Mouse (Mus musculus): ENCODE data around the gene Trip11. TPM values are rescaled to one million over a fixed set of nuclear protein-coding genes. Genes with fewer than 3 reads are reported as not detected.

Gene Trip11
- total RNA-seq, 2 experiments from 2014 or later: 35.9 to 36.7 TPM

DNA sequence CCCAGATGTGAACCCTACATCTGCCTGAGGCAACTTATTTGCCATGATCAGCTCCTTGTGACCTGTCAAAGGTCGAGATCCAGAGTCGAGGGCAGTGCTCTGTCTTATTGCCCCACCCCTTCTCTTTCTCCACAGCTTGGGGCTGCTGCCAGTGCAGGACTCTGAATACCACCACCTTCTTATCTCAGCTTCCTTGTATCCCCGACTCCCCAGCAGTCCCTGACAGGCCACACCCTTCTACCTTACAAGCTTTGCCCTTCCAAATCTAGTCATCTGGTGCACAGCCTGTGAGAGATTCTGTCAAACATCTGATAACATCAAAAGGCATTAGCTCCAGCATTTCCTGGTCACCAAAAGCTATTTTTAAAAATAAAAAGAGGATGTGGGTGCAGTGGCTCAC is 91.5 kb downstream of the Trip11 start:
- no peak for DNase-seq

GRCm38 (mm10) chr12:101819570-101819969 is 93.5 kb downstream of the Trip11 start:
- DNase-seq: no peak

DNA sequence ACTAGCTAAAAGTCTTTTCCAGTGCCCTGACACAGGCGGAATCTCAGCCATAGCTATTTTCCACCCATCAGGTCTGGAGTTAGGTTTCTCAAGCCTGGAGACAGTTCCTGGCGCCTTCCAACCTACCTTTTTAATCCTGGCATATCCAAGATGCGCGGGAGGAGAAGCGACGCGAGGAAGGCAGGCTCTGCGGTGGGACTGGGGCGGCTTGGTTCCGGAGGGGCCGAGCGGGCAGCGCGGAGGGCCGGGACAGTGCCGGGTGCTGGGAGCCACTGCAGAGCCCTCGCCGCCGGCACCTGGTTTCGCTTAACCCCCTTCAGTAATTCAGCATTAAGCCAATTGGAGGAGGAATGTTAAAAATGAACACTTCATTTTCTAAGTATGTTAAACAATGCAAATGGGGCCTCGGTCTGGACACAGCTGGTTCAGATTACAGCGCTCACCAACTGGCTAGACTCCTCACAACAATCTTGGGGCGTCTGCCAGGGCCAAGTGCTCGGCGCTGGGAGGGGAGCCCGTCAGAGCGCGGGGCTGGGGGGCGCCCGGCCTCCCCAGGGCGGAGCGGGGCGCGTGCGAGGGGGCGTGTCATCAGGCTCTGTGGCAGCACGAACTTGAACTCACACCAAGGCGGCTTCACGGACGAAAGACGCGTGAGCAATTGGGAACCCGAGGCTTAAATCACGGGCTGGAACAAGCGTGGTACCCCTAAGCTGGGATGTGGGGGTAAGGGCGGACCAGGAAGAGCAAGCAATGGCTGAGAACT is 94.3 kb downstream of the Trip11 start, which contains the start of gene Fbln5:
Gene Fbln5 (minus strand): TSS at position 448 of the 763 bp plus-strand sequence.
- DNase-seq: peak; percentile 77 to 78

DNA sequence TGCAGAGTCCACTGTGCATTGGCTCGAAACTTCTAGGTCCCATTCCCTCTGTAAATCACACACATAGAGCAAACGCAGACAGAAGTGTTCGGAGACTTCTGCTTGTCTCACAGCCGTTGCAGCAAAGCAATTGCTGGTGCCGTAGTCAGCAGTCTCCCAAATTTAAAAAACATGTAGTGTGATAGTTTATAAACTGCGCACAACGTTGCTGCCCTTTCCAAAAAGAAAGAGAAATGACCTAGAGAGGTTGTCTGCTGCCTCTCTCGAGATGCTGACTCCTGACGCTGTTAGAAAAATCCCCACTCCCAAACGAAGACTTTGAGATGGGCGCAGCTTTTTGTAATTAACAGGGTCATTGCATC is 94.8 kb downstream of the Trip11 start:
- no peak for DNase-seq

GRCm38 (mm10) chr12:101816810-101817209 is 96.3 kb downstream of the Trip11 start:
- no peak for DNase-seq

DNA sequence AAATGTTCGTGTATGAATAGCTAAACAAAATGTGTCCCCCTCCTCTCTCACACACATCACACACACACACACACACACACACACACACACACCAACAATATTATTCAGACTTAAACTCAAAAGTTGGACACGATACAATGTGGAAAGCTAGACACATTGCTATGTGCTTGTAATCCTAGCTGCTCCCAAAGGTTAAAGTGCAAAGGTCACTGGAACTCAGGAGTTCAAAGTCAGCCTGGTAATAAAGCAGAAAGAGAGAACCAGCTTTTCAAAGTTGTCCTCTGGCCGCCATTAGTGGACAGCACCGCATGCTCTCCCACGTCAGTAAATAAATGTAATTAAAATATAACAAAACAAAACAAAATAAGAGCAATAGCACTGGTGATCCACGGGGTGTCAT is 97.3 kb downstream of the Trip11 start:
- no peak for DNase-seq

DNA sequence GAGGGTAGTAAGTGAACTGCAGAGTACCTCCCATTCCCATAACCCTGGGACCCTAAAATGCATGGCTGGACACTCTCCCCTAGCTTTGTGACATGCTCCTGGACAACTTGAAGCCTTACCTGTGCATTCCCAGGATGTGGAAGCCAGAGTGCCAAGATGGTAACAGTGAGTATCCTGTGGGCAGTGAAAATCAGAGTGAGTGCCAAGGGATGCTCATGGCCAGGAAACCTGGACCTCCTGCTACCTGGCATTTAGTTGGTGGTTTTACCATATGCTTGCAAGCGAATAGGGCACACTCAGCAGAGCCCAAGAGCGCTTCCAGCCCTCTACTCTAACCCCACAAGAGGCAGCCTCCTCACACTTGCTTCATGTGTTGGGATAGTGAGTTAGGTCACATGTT is 98.6 kb downstream of the Trip11 start:
- DNase-seq: no peak

DNA sequence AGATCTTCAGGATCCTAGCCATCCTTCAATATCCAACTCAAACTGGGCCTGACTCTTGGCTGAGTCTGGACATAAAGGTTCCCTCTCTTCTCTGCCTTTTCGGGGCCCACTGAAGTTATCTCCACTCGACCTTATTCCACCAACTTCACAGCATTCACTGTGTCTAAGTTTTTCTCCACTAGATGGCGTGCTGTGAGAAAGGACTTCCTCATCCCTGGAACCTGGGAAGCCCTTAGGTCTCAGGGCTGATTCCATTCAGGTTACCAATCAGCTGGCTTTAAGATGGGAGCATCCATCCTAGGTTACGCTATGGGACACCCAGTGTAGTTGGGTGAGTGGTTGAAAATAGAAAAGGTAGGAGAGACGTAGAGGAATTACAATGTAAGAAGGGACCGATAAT is 101.9 kb downstream of the Trip11 start:
- DNase-seq: peak in 1 of 2 experiments; percentile 54

- no peak for DNase-seq
These were observed 102.6 kb downstream of the Trip11 start for GRCm38 (mm10) chr12:101810515-101810914.

DNA sequence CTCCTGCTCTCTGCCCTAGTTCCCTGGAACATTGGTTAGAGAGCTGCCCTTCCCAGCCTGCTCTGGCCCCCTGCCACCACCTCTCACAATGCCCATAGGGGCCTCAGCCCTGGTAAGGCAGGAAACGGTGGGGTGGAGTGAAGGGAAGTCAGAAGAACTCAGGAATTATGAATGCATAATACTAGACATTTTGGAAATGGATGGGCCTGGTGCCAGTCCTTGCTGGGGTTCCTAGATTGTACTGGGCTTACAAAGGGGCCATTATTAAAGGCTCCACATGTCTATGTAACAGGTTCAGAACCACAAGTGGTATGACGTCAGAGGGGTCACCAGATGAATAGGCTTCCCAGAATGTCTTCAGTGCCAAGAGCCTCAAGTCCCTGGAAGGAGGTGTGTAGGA is 105.7 kb downstream of the Trip11 start:
- peak in 1 of 2 experiments; percentile 58 for DNase-seq

GRCm38 (mm10) chr12:101802445-101802844 is 110.6 kb downstream of the Trip11 start:
- DNase-seq: no peak

DNA sequence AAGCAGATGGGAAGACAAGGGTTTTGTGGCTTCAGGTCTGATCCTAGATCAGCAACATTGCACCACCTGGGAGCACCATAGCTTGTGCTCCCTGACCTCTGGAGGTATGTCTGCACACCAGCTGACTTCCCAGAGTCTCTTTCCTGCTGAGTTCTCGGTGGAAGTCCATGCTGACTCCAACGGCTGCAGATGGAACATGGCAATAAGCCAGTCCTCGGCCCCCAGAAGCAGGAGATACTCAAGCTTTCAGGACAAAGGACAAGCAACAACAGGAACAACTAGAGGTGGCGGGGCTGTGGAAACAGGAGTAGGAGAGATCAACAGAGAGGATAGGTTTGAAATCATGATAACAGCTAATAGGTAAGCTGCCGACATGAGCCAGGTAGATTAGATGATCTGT is 111.3 kb downstream of the Trip11 start:
- no peak for DNase-seq

DNA sequence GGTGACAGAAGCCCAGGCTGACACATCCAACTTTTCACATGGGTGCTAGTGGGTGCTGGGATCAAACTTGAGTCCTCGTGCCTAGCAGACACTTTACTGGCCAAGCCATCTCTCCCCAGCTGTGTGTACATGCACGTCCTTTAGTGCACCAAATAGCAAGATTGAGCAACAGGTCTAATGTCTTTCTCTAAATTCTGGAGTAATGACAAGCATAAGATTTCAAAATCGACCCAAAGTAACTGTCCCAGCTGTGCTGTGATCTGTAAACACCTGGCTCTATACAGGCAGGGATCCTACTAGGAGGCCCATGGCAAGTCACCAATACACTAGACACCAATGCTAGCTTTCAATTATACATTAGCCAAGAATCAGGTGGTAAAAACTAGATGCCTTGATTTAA is 112.0 kb downstream of the Trip11 start:
- DNase-seq: peak in 1 of 2 experiments; percentile 22

- DNase-seq: no peak
These were observed 114.7 kb downstream of the Trip11 start for GRCm38 (mm10) chr12:101798189-101798922.

- peak in 1 of 2 experiments; percentile 54 for DNase-seq
These were observed 118.6 kb downstream of the Trip11 start for GRCm38 (mm10) chr12:101794458-101794857.

GRCm38 (mm10) chr12:101793221-101793621 is 119.8 kb downstream of the Trip11 start:
- no peak for DNase-seq

DNA sequence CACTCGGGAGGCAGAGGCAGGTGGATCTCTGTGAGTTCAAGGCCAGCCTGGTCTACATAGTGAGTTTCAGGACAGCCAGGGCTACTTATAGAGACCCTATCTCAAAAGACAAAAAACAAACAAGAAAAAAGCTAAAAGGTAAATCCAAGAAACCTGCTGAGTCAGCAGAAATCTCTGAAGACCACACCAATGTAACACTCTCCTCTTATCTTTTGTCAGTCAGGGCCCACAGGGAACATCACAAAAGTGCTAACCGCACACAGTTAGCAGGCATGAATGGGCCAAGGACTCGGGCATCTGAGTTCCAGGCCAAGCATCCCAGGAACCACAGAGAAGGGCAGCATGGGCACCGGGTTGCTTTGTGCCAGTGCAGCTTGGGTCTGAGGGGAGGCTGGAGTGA is 120.4 kb downstream of the Trip11 start:
- no peak for DNase-seq

DNA sequence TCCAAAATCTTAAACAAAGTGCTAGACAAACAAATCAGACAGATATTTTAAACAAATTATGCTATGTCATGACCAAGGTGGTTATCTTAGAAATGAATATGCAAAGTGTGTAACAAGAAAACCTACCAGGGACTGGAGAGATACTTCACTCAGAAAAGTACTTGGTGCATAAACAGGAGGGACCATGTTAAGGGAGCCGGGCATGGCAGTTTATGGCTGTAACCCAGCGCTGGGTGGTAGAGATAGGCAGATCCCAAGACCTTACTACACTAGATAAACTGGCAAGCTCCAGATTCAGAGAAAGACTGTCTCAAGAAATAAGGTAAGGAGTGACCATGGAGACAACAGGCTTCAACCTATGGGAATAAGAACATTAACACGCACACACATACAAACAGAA is 123.3 kb downstream of the Trip11 start:
- no peak for DNase-seq

DNA sequence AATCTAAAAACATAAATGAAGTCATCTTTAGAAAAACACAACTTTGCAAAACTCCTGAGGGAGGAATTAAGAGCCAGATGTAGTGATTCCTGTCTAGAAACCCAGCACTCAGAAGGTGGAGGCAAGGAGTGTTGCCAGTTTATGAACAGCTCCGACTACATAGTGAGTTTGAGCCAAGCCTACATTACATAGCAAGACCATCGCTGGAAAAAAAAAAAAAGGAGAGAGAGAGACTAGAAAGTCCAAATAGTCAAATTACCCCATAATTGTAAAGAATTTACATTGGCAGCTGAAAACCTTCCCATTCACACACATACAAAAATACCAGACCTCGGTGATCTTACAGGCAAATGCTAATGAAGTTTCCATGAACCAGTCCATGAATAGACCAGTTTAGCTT is 123.8 kb downstream of the Trip11 start:
- DNase-seq: no peak
